ENCODE assay signal across 8 mouse cellular contexts in genomic region chr2:173274428-173275342, GRCm38 (mm10). TPM values are rescaled to one million over a fixed set of nuclear protein-coding genes. Genes with fewer than 3 reads are reported as not detected.
DNase-seq lines count a peak whose midpoint lies in the region; ATAC-seq and TF ChIP-seq lines count a peak whose summit lies in the region.

No protein-coding gene starts in this region.

- intact Hi-C loops in gastrocnemius, adult 2 months (cut with DNase I): loop anchor here (2.0 to 5.0 kb wide), 3 partner anchors 32 to 68 kb away; no protein-coding TSS in a partner anchor

- H3K9ac ChIP-seq in forebrain, embryonic 14.5 days (ENCODE audit: low read length): peak overlapping the region; percentile 99
- peak overlapping the region; percentile 99 for H3K9ac ChIP-seq in limb, embryonic 13.5 days

- no peak for TF ChIP-seq CTCF in gastrocnemius, adult 2 months (IDR thresholded peaks at IDR 0.05)
- TF ChIP-seq CTCF in olfactory bulb, adult 2 months (IDR thresholded peaks at IDR 0.05; ENCODE audit: insufficient read depth, low read depth, low read length): no peak

- no peak for ATAC-seq in forebrain, embryonic 14.5 days
- no peak for ATAC-seq in limb, embryonic 13.5 days (ENCODE audit: low FRiP score, low read depth)

- 9% methylated on average over 15 of the region's 15 CpGs for WGBS in forebrain, embryonic 14.5 days
- WGBS in limb, embryonic 13.5 days: 7% methylated on average over 15 of the region's 15 CpGs
- 21% methylated on average over 15 of the region's 15 CpGs for WGBS in olfactory bulb, adult 2 months

- no peak for TF ChIP-seq POLR2A in olfactory bulb, adult 2 months (IDR thresholded peaks at IDR 0.05; ENCODE audit: insufficient read depth, low read depth, low read length)

- peak overlapping the region; percentile 93 for H3K4me2 ChIP-seq in forebrain, embryonic 14.5 days (ENCODE audit: low read length)
- H3K4me2 ChIP-seq in limb, embryonic 13.5 days (replicated peaks): peak overlapping the region; percentile 92

- DNase-seq in gastrocnemius, adult 2 months: no peak
- no peak for DNase-seq in gastrocnemius, postnatal 25 days
- DNase-seq in CD4-positive helper T cell, adult 2 months (ENCODE audit: low read depth, low spot score): peak; percentile 52
- no peak for DNase-seq in forebrain, embryonic 14.5 days (ENCODE audit: low spot score)
- no peak for DNase-seq in gastrocnemius, postnatal 10 days
- DNase-seq in adrenal gland, adult 18-20 months (ENCODE audit: low spot score in 2 of 2): no peak

- peaks cover 52% of the 10 kb centered on the region for H3K4me1 ChIP-seq in forebrain, embryonic 14.5 days (ENCODE audit: control insufficient read depth, insufficient read depth, low read length)
- H3K4me1 ChIP-seq in limb, embryonic 13.5 days: peaks cover 78% of the 10 kb centered on the region
- H3K4me1 ChIP-seq in olfactory bulb, adult 2 months (ENCODE audit: control insufficient read depth, insufficient read depth, low read length): peaks cover 46% of the 10 kb centered on the region

- no peaks in the 10 kb centered on the region for H3K9me3 ChIP-seq in forebrain, embryonic 14.5 days (replicated peaks; ENCODE audit: control insufficient read depth, low read length)
- H3K9me3 ChIP-seq in limb, embryonic 13.5 days: no peaks in the 10 kb centered on the region

- peak overlapping the region; percentile 91 for H3K27ac ChIP-seq in gastrocnemius, adult 2 months
- peak overlapping the region; percentile 93; the same call in 1 of the 2 replicates for H3K27ac ChIP-seq in forebrain, embryonic 14.5 days (ENCODE audit: low read depth, low read length)
- peak overlapping the region; percentile 91 for H3K27ac ChIP-seq in limb, embryonic 13.5 days
- H3K27ac ChIP-seq in olfactory bulb, adult 2 months (ENCODE audit: insufficient read depth, low read depth, low read length): no peak overlapping the region

- peak overlapping the region; percentile 93 for H3K4me3 ChIP-seq in gastrocnemius, adult 2 months
- peak overlapping the region; percentile 94 for H3K4me3 ChIP-seq in forebrain, embryonic 14.5 days (ENCODE audit: low read depth, low read length)
- H3K4me3 ChIP-seq in limb, embryonic 13.5 days: peak overlapping the region; percentile 99
- H3K4me3 ChIP-seq in olfactory bulb, adult 2 months (ENCODE audit: insufficient read depth, low read depth, low read length): peak overlapping the region; percentile 65

- no peaks in the 10 kb centered on the region for H3K36me3 ChIP-seq in forebrain, embryonic 14.5 days (ENCODE audit: control insufficient read depth, insufficient read depth, low read length)
- H3K36me3 ChIP-seq in limb, embryonic 13.5 days: peaks cover 4% of the 10 kb centered on the region; the same call in 1 of the 2 replicates

- H3K27me3 ChIP-seq in forebrain, embryonic 14.5 days (replicated peaks; ENCODE audit: control insufficient read depth, insufficient read depth, low read length): no peaks in the 10 kb centered on the region
- H3K27me3 ChIP-seq in limb, embryonic 13.5 days: no peaks in the 10 kb centered on the region

RNA-seq across cellular contexts. Expression of gene Pmepa1, which starts 1.6 kb away (rescaled TPM):
- total RNA-seq in gastrocnemius, adult 2 months (2021): 10 to 100 TPM; 20.0 to 24.4 TPM
- total RNA-seq in gastrocnemius, postnatal 25 days (2021): 10 to 100 TPM; 18.2 to 19.2 TPM
- polyA plus RNA-seq in forebrain, embryonic 14.5 days (2014; fragmentation: Nextera tagmentation; extraction: Ambion mirVana): 6.9 and 8.8 TPM in 2 replicates
- polyA plus RNA-seq in limb, embryonic 13.5 days (2015; fragmentation: Nextera tagmentation; extraction: Ambion mirVana): 5.6 and 6.0 TPM in 2 replicates
- polyA plus RNA-seq in olfactory bulb, adult 2 months (2012; ENCODE audit: insufficient read depth, insufficient read length, low replicate concordance, missing spikeins): not detected in 2 replicates
- 10 to 100 TPM; 15.8 to 19.8 TPM for total RNA-seq in gastrocnemius, postnatal 10 days (2021)
- 10 to 100 TPM; 39.1 to 86.4 TPM for total RNA-seq in adrenal gland, adult 18-20 months (2021)

RNA-seq across cellular contexts. Expression of gene Zbp1, which starts 56.0 kb away (rescaled TPM):
- not detected for total RNA-seq in gastrocnemius, adult 2 months (2021)
- total RNA-seq in gastrocnemius, postnatal 25 days (2021): under 1 TPM in 1 of 2 experiments, not detected in 1; 0.27 TPM
- polyA plus RNA-seq in forebrain, embryonic 14.5 days (2014; fragmentation: Nextera tagmentation; extraction: Ambion mirVana): not detected in 2 replicates
- polyA plus RNA-seq in limb, embryonic 13.5 days (2015; fragmentation: Nextera tagmentation; extraction: Ambion mirVana): 0.43 and 0.45 TPM in 2 replicates
- not detected in 2 replicates for polyA plus RNA-seq in olfactory bulb, adult 2 months (2012; ENCODE audit: insufficient read depth, insufficient read length, low replicate concordance, missing spikeins)
- total RNA-seq in gastrocnemius, postnatal 10 days (2021): under 1 TPM in 1 of 2 experiments, not detected in 1; 0.09 TPM
- total RNA-seq in adrenal gland, adult 18-20 months (2021): 1 to 10 TPM; 2.7 to 3.5 TPM
